Mouse (Mus musculus) adrenal gland, adult (tissue): ENCODE results near the gene Gm26657.

ENCODE experiments used
- DNase-seq, 2 experiments: peaks; one replicate each; pipeline ENCODE4 v3.0.0; 2022 to 2023; ENCODE audit warnings: low spot score in 1 of 2; ENCODE audit not compliant: inconsistent age in 2 of 2

Gene Gm26657

DNA sequence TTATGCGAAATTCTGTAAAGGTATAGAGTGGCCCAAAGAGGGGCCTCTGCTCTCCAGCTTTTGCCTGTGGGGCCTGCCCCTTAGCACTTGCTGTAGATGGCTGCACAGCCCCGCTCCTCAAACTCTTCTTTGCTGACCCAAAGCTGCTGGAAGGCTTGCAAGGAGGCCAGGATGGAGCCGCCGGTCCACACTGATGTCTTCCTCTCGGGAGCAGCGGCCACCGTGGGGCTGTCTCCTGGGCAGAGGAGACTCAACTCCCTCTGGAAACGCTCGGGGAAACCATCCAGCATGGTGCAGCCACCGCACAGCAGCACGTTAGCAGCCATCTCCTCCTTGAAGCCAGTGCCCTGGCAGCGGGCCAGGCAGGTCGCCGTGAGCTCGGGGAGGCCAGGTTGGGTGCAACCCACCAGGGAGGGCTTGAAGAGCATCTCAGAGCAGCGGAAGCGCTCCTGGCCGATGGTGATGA is at the start of gene Gm26657:
Gene Gm26657 (plus strand): TSS at position 51 of the 466 bp plus-strand sequence.
- DNase-seq = no peak

DNA sequence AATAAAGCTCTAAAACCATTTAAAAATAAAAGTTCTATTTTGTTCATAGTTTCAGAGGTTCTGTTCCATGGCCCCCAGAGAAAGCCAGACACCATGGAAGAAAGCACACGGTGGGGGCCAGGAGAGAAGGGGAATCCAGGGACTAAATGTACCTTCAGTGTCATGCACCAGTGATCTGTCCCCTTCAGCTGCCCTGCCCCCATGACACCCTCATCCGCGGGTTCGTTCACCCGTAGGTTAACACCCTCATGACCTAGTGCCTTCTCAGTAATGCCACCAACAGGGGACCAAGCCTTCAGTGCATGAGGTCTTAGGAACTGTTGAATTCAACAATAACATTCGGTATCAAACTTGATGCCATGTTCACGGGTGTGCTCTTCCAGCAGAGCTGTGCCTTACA is 43.5 kb upstream of the Gm26657 start:
- DNase-seq = no peak

DNA sequence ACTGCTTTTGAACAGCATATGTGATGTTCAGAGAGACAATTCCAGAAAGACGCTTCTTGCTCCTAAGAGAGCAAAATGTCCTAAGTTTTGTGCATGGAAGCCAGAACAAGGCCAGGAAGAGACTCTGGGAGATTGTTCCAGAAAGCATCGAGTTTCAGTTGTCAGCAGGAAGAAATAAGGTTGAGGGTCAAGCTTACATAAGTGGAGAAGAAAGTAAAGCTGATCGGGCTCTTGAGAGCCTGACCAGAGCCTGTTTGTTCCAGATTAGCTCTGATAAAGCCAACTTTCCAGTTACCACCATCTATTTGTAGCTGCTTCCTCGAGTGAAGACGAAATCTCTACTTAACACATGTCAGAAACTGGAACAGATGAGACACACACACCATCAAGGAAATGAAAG is 41.2 kb upstream of the Gm26657 start:
- DNase-seq = no peak

DNA sequence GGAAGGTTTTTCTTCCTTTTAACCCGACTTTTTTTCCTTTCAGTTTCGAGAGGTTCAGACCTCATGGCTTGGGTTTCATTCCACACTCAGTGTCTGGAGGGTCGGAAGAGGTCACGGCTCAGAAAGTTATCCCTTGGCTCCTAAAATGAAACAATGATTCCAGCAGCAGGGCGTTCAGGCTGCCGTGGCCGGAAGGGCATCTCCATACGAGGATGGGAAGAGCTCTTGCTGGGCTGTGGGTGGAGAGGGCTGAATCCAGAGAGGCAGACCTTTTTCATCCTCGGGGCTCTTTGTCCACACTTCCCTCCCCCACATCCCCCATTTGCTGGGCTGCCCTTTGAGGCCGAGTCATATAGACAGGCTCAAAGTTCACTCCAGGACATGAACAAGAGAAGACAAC is 37.6 kb upstream of the Gm26657 start:
- no peak for DNase-seq

DNA sequence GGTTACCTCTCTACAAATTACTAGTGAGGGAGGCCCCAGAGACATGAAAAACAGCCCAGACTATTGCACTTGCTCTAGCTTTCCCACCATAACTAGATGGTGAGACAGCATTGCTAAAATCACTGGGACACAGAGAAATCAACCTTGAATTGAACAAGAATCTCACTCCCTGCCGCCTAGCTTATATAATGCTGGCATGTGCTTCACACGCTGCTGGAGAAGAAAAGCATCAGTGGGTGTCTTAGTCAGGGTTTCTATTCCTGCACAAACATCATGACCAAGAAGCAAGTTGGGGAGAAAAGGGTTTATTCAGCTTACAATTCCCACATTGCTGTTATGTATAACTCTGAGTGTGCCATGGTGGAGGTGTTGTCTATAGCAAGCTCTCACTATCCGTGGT is 26.7 kb upstream of the Gm26657 start:
- no peak for DNase-seq

DNA sequence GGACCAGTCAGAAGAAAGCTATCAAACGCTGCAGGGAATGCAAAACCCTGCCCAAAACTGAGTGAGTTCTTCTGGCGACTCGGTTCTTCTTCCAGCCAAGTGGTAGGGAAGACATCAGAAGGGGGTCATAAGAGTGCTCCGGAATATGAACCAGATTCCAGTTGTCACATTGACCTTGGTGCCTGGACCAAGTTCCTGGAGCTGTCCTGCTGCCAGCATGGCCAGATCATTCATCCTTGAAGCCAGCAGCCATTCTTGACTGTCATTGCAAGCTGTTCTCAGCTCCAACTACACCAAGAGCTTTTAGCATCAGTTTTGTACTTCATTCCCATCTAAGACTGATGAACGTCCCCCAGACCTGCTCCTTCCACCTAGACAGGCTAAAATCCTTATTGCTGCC is 23.1 kb upstream of the Gm26657 start:
- DNase-seq = peak; percentile 26 to 78

DNA sequence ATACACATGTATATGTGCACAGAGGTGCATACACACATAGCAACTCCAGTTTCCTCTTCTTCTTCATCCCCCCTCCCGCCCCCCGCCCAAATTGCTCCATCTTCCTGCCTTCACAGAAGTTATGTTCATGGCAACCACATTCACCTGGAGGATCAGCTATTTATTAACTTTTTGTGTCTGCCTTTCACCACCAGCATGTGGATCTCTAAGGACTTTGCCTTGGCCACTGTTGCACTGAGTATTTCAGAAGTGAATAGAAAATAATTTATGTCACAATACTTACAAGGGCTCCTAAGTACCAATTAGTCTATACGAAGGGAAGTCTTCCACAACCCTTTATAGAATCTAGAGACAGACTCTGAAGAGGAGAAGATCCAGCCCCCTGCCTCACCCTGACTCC is 21.9 kb upstream of the Gm26657 start:
- no peak for DNase-seq

DNA sequence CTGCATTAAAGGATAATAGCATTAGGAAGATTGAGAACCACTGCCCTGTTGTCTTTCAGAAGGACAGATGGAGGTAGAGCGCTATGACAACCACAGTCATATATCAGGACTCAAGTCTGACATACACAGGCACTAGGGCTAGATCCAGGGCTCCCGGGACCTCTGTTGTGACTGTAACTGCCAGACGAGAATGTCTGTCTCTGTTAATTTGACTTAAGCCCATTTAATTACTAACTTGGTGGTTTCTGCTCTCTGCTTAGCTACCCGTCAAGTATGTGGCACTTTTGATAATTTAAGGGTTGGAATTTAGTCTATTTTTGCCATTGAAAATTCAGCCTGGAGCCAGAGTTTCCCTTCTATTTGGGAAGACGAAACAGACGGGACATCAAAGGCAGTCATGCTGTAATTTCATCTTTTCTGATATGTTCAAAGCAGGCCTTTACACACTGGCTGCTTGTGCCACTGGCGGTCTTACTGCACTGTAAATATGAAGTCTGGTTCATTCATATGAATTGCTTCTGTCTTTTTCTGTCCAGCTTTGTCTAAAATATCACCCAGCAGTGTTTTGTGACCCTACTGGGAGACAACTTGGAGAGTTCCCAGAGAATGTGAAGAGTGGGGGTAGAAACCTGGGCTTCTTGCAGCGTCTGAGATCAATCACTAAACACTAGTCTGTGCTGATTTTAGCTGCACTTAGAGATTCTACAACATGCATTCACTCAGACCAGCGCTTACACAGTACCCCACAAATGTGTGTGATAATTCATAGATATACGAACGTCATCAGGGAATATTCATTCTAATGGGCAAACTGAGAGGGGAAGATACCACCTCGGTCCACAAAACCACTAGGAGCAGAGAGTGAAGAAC is 21.1 kb upstream of the Gm26657 start:
- DNase-seq = no peak

DNA sequence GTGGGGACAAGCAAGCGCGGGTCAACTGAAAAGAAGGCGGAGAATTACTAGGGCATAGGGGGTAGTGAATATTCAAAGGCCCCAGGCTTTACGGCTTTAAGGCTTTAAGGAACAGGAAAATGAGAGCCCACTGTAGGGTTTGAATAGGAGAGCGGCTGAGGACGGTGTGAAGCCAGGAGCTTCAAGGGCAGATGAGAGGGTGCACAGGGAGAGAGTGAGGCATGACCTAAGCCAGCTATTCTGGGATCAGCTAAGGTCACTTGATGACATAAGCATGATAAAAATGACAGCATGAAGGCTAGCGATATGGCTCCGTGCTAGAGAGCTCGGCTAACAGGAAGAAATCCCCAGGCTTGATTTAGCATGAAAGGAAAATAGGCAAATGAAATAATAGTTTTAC is 20.4 kb upstream of the Gm26657 start:
- DNase-seq = peak; percentile 17 to 76

DNA sequence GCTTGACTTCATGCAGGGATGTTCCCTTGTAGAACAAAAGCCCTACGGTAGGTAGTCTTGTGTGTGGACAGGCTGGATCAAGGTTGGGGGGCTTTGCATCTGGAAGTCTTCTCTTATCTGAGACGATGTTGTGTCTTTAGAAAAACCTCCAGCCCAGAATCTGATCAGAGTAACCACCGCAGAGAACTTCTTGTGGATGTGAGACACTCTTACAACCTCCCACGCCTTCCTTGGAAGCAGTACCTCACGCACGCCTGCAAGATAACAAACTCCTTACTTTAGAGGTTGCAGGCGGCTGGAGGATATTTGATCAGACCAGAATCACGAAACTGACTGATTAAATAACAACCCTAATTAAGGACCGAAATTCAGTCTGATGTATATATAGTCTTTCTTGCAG is 19.5 kb upstream of the Gm26657 start:
- no peak for DNase-seq

DNA sequence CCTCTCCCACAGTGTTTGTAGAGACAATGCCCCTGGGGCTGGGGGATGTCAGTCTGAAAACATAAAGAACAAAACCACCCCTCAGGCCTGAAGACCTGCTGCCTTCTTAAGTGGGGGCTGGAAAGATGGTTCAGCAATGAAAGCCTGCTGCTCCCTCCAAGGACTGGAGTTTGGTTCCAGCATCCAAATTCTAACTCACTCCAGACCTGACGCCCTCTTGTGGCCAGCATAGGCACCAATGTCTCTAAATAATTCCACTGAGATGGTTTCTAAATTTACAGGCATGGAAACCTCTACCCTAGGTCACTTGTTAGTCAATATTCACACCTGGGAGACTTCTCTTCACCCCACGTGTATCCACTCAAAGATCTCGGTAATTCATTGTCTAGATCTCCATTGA is 18.4 kb upstream of the Gm26657 start:
- peak; percentile 26 to 70 for DNase-seq

DNA sequence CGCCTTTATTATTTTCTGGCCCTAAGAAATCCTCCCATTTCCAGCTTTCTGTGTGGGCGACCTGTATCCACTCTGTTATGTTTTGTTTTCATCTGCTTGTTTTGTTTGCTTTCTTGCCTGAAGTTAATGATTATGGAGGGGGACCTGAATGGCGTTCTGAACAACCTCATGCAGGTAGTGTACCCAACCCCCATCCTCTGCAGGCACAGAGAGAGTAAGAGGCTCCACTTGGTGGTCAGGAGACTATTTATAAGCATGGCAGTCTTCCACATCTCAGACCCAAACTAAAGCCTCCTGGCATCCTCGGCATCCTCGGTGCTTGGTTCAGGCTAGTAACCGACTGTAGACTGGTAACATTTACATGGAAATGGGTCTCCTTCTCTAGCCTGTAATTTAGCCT is 17.5 kb upstream of the Gm26657 start:
- no peak for DNase-seq

DNA sequence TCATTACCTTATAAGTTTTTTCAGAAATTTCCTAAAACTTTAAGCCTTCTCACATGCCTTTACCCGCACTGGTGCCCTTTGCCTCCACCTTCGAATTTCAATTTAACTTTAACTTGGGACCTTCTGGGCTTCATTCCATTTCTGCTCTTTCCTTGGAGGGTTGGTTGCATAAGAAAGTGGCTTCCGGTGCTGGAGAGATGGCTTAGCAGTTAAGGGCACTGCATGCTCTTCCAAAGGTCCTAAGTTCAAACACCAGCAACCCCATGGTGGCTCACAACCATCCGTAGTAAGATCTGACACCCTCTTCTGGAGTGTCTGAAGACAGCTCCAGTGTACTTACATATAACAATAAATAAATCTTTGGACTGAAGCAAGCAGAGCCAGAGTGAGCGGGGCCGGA is 16.6 kb upstream of the Gm26657 start:
- DNase-seq = no peak

DNA sequence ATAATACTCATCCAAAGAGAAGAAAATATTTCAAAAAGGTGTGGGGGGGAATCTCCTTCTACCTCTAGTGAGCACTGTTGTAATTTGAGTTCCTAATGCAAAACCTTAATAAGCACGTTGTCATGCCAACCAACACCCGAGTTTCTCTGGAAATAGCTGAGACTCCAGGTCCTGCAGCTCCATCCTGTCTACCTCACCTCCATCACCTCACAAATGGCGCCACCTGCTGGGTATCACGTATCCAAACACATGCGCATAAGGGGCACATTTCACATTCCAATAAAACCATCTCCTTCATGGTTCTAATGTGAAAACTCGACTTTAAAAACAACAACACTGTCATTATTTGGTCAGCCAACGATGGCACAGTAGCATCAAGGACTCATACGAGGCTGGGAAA is 14.0 kb upstream of the Gm26657 start:
- DNase-seq = no peak

DNA sequence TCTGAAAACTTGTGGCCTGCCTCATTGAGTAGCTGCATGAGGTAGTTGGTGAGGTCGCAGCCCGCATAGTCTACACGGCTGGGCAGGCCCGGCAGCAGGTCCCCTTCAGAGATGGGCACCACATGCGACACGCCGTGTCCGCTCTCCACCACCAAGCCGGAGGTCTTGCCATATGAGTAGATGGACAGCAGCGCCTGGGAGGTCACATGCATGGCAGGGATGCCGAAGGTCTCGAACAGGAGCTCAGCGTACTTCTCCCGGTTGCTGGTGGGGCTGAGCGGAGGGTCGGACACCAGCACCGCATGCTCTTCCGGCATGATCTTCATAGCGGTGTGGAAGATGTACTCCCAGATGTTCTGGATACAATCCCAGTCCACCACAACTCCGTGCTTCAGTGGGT is 741 bp downstream of the Gm26657 start:
- DNase-seq = no peak

DNA sequence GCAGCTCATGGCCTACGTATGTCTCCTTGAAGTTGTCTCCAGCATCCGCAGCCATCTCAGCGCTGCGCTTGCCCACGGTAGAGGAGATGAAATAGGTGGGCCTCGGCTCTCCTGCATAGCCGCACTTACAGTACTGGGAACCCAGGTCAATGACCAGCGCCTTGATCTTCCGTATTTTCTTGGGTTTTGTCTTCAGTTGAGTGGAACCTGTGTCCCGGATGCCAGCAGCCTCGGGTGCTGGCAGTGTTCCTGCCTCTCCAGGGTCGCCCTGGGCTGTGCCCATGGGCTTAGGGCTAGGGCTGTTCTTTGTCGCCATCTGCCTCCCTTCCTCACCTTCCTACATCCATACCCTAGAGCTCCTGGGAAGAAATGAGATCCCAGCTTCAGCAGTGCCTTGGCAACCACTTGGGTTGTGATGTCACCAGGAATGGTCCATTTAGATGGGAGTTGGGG is 1.2 kb downstream of the Gm26657 start, which contains the start of gene Actl7b:
Gene Actl7b (minus strand): TSS at position 403 of the 453 bp plus-strand sequence.
- no peak for DNase-seq

DNA sequence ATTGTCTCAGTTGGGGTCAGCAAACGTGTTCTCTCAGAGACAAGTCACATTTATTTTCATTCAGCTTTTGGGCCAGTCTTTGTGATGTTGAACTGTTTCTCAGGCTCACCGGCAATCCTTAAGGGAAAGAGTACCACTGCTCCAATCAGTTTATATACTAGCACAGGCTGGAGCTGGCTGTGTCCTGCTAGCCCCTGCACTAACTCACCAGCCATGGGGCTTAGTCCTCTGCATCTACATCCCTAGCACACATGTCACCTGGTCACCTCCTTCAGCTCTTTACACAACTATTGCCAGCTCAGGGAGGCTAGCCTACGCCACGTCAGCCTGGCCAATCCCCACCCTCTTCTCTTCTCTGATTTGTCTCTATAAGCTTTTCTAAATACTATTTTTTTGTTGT is 2.8 kb downstream of the Gm26657 start:
- DNase-seq = no peak

DNA sequence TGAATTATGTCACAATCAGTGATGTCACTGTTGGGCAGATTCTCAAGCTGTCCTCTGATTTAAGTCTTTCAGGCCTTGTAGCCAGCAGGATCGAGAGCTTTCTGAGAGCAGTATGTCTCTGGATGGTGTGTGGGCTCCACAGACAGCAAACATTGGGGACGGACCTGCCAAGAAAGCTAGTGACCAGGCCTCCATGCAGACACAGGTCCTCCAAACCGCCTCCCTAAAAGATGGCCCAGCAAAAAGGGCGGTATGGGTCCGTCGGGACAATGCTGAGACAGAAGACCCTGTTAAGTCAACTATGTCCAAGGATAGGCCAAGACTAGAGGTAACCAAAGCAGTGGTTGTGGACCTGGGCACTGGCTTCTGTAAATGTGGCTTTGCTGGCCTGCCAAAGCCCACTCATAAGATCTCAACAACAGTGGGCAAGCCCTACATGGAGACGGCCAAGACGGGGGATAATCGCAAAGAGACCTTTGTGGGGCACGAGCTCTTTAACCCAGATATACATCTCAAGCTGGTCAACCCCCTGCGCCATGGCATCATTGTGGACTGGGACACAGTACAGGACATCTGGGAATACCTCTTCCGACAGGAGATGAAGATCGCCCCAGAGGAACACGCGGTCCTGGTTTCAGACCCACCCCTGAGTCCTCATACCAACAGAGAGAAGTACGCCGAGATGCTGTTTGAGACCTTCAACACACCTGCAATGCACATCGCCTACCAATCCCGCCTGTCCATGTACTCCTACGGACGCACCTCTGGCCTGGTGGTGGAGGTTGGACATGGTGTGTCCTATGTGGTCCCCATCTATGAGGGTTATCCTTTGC is 3.7 kb downstream of the Gm26657 start, which contains the start of gene Actl7a:
Gene Actl7a (plus strand): TSS at position 51 of the 833 bp plus-strand sequence.
- no peak for DNase-seq

DNA sequence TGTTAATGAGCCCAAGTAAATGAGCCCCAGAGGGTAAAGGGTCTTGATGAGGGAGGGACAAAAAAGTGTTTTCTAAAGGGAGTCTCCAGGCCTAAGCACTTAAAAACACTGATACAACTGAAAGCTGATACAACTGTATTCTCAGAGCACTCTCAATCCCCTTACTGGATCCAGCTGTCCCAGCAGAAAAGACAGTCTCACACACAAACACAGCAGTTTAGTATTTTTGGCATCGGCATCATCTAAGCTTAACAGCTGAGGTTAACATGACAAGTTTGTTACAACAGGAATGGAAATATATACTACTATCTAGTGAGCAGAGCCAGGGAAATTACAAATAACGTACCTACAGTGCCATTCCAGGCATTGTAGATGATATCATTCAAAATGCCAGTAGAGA is 6.5 kb downstream of the Gm26657 start:
- no peak for DNase-seq

DNA sequence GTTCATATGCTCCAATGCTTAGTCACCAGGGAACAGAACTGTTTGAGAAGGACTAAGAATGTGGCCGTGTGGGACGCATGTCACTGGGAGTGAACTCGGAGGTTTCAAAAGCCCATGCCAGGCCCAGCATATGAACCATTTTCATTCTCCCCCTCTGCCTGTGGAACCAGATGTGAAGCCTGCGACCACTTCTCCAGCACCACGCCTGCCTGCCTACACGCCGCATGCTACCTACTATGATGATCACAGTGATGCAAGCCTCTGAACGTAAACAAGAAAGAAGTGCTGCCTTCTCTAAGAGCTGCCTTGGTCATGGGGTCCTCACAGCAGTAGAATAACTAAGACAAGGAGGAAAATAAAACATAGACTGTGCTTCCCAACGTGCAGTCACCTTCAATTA is 7.6 kb downstream of the Gm26657 start:
- DNase-seq = no peak

DNA sequence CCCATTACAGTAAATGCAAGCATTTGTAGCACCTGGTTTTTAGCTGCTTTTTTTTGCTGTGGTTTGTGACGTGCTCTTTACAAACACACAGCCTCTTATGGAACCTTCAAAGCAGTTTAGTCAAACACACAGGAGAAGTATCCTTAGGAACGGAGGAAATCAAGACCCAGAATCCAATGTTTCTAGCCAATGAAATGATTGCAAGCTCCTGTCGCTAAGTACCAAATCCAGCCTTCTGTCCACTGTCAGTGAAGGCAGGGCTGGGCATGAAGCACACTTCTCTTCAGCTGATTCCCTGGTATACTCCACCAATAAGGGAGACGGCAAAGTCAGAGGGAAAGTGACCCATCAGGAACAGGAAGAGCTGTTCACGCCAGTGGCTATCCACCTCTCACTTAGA is 16.2 kb downstream of the Gm26657 start:
- DNase-seq = no peak
